Mouse (Mus musculus) kidney, adult 11 months (tissue): Measurements from ENCODE around the gene Gucd1.
"Not testable (repeated sequence)": the region's sequence is repeated elsewhere in the genome, so short reads cannot be mapped to it uniquely, and the experiment has no call there.

Source experiments
- DNase-seq: peaks from one replicate; pipeline ENCODE4 v3.0.0; 2022

The Gucd1 gene

GRCm38 (mm10) chr10:75534934-75535333 is 17.2 kb upstream of the Gucd1 start:
- no peak for DNase-seq

- DNase-seq: no peak
Observed at GRCm38 (mm10) chr10:75534216-75534615, 16.4 kb upstream of the Gucd1 start.

GRCm38 (mm10) chr10:75531532-75532090 is 13.8 kb upstream of the Gucd1 start:
- peak; percentile 30 for DNase-seq

- no peak for DNase-seq
Observed at GRCm38 (mm10) chr10:75530322-75530721, 12.6 kb upstream of the Gucd1 start.

GRCm38 (mm10) chr10:75525450-75525849 is 7.7 kb upstream of the Gucd1 start:
- not testable (repeated sequence) for DNase-seq

- no peak for DNase-seq
Observed at GRCm38 (mm10) chr10:75521643-75522042, 3.9 kb upstream of the Gucd1 start.

GRCm38 (mm10) chr10:75520581-75520980 is 2.8 kb upstream of the Gucd1 start:
- DNase-seq: no peak

- DNase-seq: peak; percentile 95
Observed at GRCm38 (mm10) chr10:75517073-75517757, 557 bp downstream of the Gucd1 start, which contains the start of gene Snrpd3. Gene Snrpd3, plus strand, starts transcription at chr10:75517551.

- DNase-seq: no peak
Observed at GRCm38 (mm10) chr10:75516724-75517072, 1.1 kb downstream of the Gucd1 start.

GRCm38 (mm10) chr10:75516038-75516723 is 1.6 kb downstream of the Gucd1 start:
- DNase-seq: peak; percentile 86

- DNase-seq: no peak
Observed at GRCm38 (mm10) chr10:75515216-75516037, 2.3 kb downstream of the Gucd1 start.

GRCm38 (mm10) chr10:75514361-75514760 is 3.4 kb downstream of the Gucd1 start:
- no peak for DNase-seq

- DNase-seq: no peak
Observed at GRCm38 (mm10) chr10:75513306-75514067, 4.3 kb downstream of the Gucd1 start.

GRCm38 (mm10) chr10:75512796-75513195 is 5.0 kb downstream of the Gucd1 start:
- DNase-seq: peak; percentile 90

GRCm38 (mm10) chr10:75511897-75512296 is 5.9 kb downstream of the Gucd1 start:
- DNase-seq: no peak

GRCm38 (mm10) chr10:75511060-75511459 is 6.7 kb downstream of the Gucd1 start:
- DNase-seq: no peak

GRCm38 (mm10) chr10:75510446-75510845 is 7.3 kb downstream of the Gucd1 start:
- DNase-seq: peak; percentile 85

GRCm38 (mm10) chr10:75505928-75506327 is 11.8 kb downstream of the Gucd1 start:
- DNase-seq: not testable (repeated sequence)

GRCm38 (mm10) chr10:75505130-75505495 is 12.7 kb downstream of the Gucd1 start:
- DNase-seq: peak; percentile 69

- no peak for DNase-seq
Observed at GRCm38 (mm10) chr10:75504234-75505129, 13.3 kb downstream of the Gucd1 start.

- DNase-seq: no peak
Observed at GRCm38 (mm10) chr10:75503692-75504091, 14.1 kb downstream of the Gucd1 start.
